Mouse (Mus musculus): ENCODE results near the gene Lao1. TPM values are rescaled to one million over a fixed set of nuclear protein-coding genes. Genes with fewer than 3 reads are reported as not detected.
A peak's percentile ranks its signal among the peaks of the same experiment; 100 is the strongest.

Gene Lao1
- total RNA-seq, 2 experiments from 2014 or later, result not detected

DNA sequence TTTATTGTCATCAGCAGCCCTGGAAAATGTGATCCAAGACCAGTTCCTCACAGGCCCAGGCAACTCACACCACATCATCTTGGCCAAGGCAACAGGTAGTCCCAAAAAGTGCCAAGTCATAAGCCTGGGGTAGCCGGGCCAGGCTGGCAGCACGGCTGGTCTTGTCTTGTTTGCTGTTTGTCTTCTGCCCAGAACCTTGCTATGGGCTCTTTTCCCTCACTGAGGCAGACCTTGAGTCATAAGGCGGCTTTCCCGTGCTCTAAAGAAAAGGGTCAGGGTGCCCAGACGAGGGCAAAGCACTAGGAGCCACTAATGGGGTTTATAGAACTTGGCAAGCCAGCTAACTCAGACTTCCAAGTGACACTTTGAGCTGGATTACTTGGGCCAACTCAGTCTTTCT, 51.7 kb downstream of the Lao1 start:
- no peak for ATAC-seq (replicated peaks; ENCODE audit: poor library complexity)

DNA sequence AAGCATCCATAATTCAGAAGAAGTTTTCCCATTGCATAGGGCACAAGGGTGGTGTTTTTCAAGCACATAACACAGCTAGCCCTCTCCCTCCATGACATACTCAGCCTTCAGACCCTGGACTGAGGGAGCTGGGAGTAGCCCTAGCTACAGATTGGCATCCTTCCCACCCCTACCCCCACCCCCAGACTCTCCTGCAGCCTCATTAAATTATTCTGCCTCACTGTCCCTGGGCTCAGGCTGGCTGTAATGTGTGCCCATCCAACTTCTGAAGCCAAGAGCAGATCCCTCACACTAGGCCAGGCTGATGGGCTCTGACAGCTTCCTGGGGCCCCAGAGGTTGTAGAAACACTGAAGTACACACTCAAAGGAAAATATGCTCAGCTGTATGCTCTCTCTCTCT, 53.6 kb downstream of the Lao1 start:
- ATAC-seq (replicated peaks; ENCODE audit: poor library complexity), result no peak

DNA sequence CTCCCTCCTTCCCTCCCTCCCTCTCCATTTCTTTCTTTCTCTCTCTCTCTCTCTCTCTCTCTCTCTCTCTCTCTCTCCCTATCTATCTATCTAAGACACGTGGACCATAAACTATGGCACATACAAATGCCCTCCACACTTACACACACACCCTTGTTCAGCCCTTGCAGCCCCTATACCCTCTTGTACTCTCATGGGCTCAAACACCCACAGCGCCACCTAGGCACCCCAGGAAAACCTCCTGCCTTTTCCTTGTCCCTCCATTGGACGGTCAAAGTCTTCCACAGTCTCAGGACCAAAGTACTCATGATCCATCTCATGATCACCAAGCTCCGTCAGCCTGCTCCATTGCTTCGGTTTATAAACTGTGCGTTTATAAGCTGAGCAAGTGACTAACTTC, 54.2 kb downstream of the Lao1 start:
- ATAC-seq (replicated peaks; ENCODE audit: poor library complexity), result peak; percentile 33; the same call in 1 of the 2 replicates

DNA sequence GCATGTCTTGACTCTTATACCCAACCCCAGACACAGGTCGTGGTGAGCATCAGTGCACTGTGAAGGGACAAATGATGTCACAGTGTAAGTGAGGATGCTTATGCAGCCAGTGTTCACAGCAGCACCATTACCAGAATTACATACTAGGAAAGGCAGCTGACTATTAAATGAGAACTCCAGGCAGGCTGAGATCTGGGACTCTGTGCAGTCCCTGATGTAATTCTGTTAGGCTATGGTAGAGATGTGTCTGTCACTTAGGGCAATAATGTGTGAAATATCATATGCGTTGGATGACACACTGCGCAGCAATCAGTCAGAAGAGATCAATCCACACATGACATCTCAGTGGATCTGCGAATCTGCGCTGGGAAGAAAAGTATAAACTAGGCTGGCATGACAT, 55.7 kb downstream of the Lao1 start:
- ATAC-seq (replicated peaks; ENCODE audit: poor library complexity), result no peak

Other genes with a start within 250 kb of the Lao1 start
- gene Olfr1340, start 241.4 kb upstream of the Lao1 start, total RNA-seq (2015), result not detected in 2 replicates
- gene Olfr1340, start 241.4 kb upstream of the Lao1 start, total RNA-seq (2017), result not detected in 2 replicates
- not detected in 2 replicates for gene Olfr1339, start 229.4 kb upstream of the Lao1 start, total RNA-seq (2015)
- gene Olfr1339, start 229.4 kb upstream of the Lao1 start, total RNA-seq (2017), result not detected in 2 replicates
- gene Olfr1338, start 202.8 kb upstream of the Lao1 start, total RNA-seq (2015), result not detected in 2 replicates
- not detected in 2 replicates for gene Olfr1338, start 202.8 kb upstream of the Lao1 start, total RNA-seq (2017)
- not detected in 2 replicates for gene Olfr1337, start 179.0 kb upstream of the Lao1 start, total RNA-seq (2015)
- gene Olfr1337, start 179.0 kb upstream of the Lao1 start, total RNA-seq (2017), result not detected in 2 replicates
- gene Olfr1335, start 151.6 kb upstream of the Lao1 start, total RNA-seq (2015), result not detected in 2 replicates
- gene Olfr1335, start 151.6 kb upstream of the Lao1 start, total RNA-seq (2017), result not detected in 2 replicates
- gene Olfr1333, start 125.3 kb upstream of the Lao1 start, total RNA-seq (2015), result not detected in 2 replicates
- not detected in 2 replicates for gene Olfr1333, start 125.3 kb upstream of the Lao1 start, total RNA-seq (2017)
- gene Olfr1331, start 96.9 kb upstream of the Lao1 start, total RNA-seq (2015), result not detected in 2 replicates
- not detected in 2 replicates for gene Olfr1331, start 96.9 kb upstream of the Lao1 start, total RNA-seq (2017)
- gene Olfr1330, start 73.0 kb upstream of the Lao1 start, total RNA-seq (2015), result not detected in 2 replicates
- not detected in 2 replicates for gene Olfr1330, start 73.0 kb upstream of the Lao1 start, total RNA-seq (2017)
- not detected in 2 replicates for gene Olfr1329, start 44.1 kb upstream of the Lao1 start, total RNA-seq (2015)
- gene Olfr1329, start 44.1 kb upstream of the Lao1 start, total RNA-seq (2017), result not detected in 2 replicates
- 0.02 TPM in 1 of 2 replicates, not detected in the other for gene Olfr1328, start 23.0 kb upstream of the Lao1 start, total RNA-seq (2015)
- gene Olfr1328, start 23.0 kb upstream of the Lao1 start, total RNA-seq (2017), result not detected in 2 replicates
- gene Slc2a1, start 147.1 kb downstream of the Lao1 start, total RNA-seq (2015), result 7.7 and 11.5 TPM in 2 replicates
- gene Slc2a1, start 147.1 kb downstream of the Lao1 start, total RNA-seq (2017), result 7.4 and 8.6 TPM in 2 replicates
- gene Zfp691, start 212.6 kb downstream of the Lao1 start, total RNA-seq (2015), result 3.2 and 3.5 TPM in 2 replicates
- gene Zfp691, start 212.6 kb downstream of the Lao1 start, total RNA-seq (2017), result 2.5 and 5.2 TPM in 2 replicates
- gene Ermap, start 228.4 kb downstream of the Lao1 start, total RNA-seq (2015), result 25.4 and 48.3 TPM in 2 replicates
- 13.3 and 34.2 TPM in 2 replicates for gene Ermap, start 228.4 kb downstream of the Lao1 start, total RNA-seq (2017)
- 37.3 and 44.8 TPM in 2 replicates for gene Svbp, start 233.7 kb downstream of the Lao1 start, total RNA-seq (2015)
- gene Svbp, start 233.7 kb downstream of the Lao1 start, total RNA-seq (2017), result 17.3 and 43.0 TPM in 2 replicates